1 mouse cellular context compared by ENCODE assay signal in the genomic region with DNA sequence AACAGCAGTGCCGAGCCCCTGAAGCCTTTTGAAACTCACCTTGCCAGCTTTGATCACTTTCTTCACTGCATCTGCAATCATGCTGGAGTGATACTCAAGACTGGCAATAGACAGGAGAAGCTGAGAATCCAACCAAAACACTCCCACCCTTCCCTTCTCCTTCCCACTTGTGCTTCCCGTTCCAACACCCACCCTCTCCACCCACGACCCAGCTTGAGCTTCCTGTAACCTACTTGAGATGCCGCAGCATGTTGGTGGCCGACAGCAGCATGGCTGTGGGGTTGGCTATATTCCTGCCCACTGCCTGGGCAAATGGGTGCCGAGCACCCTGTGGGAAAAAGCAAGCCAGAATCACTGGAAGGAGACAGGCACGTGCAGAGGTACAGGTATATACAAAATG.
TF ChIP-seq lines count a peak whose summit lies in the region.

No protein-coding gene starts in this region.

TF ChIP-seq in CH12.LX, 34 proteins besides CTCF, POLR2A, EP300 and RAD21:
- TF ChIP-seq KAT2A (IDR thresholded peaks at IDR 0.05; ENCODE audit: insufficient replicate concordance, low read length) (no peak), SIN3A (IDR thresholded peaks at IDR 0.05; ENCODE audit: low read length) (no peak), JUND (conservative IDR thresholded peaks at IDR 0.05; ENCODE audit: low read depth, low read length) (no peak)
TF ChIP-seq in CH12.LX: peak in this region for 0.
